Mouse (Mus musculus): ENCODE results near the gene Prss57.

The Prss57 gene

GRCm38 (mm10) chr10:79807826-79808225 lies 17.1 kb upstream of the Prss57 start:
- DNase-seq (ENCODE audit: low read depth, low spot score), result no peak

GRCm38 (mm10) chr10:79806972-79807371 lies 16.2 kb upstream of the Prss57 start:
- no peak for DNase-seq (ENCODE audit: low read depth, low spot score)

- no peak for DNase-seq (ENCODE audit: low read depth, low spot score)
Measured at GRCm38 (mm10) chr10:79806331-79806730, 15.6 kb upstream of the Prss57 start.

- no peak for DNase-seq (ENCODE audit: low read depth, low spot score)
Measured at GRCm38 (mm10) chr10:79805636-79806035, 14.9 kb upstream of the Prss57 start.

- DNase-seq (ENCODE audit: low read depth, low spot score), result no peak
Measured at GRCm38 (mm10) chr10:79803716-79804323, 13.1 kb upstream of the Prss57 start.

GRCm38 (mm10) chr10:79802331-79802971 lies 11.7 kb upstream of the Prss57 start:
- DNase-seq (ENCODE audit: low read depth, low spot score), result no peak

- DNase-seq (ENCODE audit: low read depth, low spot score), result no peak
Measured at GRCm38 (mm10) chr10:79801837-79802236, 11.1 kb upstream of the Prss57 start.

- no peak for DNase-seq (ENCODE audit: low read depth, low spot score)
Measured at GRCm38 (mm10) chr10:79800508-79800907, 9.7 kb upstream of the Prss57 start.

GRCm38 (mm10) chr10:79798289-79798928 lies 7.6 kb upstream of the Prss57 start:
- DNase-seq (ENCODE audit: low read depth, low spot score), result no peak

- DNase-seq (ENCODE audit: low read depth, low spot score), result no peak
Measured at GRCm38 (mm10) chr10:79797326-79797725, 6.6 kb upstream of the Prss57 start.

GRCm38 (mm10) chr10:79795905-79796304 lies 5.1 kb upstream of the Prss57 start:
- no peak for DNase-seq (ENCODE audit: low read depth, low spot score)

GRCm38 (mm10) chr10:79794491-79794931 lies 3.8 kb upstream of the Prss57 start:
- DNase-seq (ENCODE audit: low read depth, low spot score), result no peak

- DNase-seq (ENCODE audit: low read depth, low spot score), result no peak
Measured at GRCm38 (mm10) chr10:79793738-79794490, 3.2 kb upstream of the Prss57 start.

- DNase-seq (ENCODE audit: low read depth, low spot score), result peak; percentile 53
Measured at GRCm38 (mm10) chr10:79793051-79793737, 2.4 kb upstream of the Prss57 start, which contains the start of gene Palm. Palm (plus strand) TSS chr10:79793572.

GRCm38 (mm10) chr10:79792339-79793040 lies 1.7 kb upstream of the Prss57 start:
- DNase-seq (ENCODE audit: low read depth, low spot score), result no peak

- no peak for DNase-seq (ENCODE audit: low read depth, low spot score)
Measured at GRCm38 (mm10) chr10:79789581-79789980, 1.2 kb downstream of the Prss57 start.

GRCm38 (mm10) chr10:79788386-79789158 lies 2.2 kb downstream of the Prss57 start:
- DNase-seq (ENCODE audit: low read depth, low spot score), result peak; percentile 54

GRCm38 (mm10) chr10:79783920-79784800 lies 6.6 kb downstream of the Prss57 start:
- DNase-seq (ENCODE audit: low read depth, low spot score), result no peak

GRCm38 (mm10) chr10:79783050-79783449 lies 7.7 kb downstream of the Prss57 start:
- DNase-seq (ENCODE audit: low read depth, low spot score), result no peak

Measured in retina, adult 2 months (tissue).